Comparison of ENCODE assay signal across 12 mouse cellular contexts in the genomic region with DNA sequence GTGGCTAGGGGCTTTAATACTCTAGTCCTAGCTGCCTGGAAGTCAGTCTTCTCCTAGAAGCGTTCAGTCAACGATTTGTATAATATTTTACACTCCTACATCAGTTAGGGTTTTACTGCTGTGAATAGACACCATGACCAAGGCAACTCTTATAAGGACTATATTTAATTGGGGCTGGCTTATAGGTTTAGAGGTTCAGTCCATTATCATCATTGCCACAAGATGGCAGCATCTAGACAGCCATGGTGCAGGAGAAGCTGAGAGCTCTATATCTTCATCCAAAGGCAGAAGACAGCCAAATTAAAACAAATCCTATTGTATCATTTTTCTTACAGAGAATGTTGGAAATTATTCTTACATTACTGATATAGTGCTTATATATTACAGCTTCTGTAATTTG.
DNase-seq lines count a peak whose midpoint lies in the region; ATAC-seq and TF ChIP-seq lines count a peak whose summit lies in the region.
"Had no signal": no experiment of that assay in that cellular context is flagged by ENCODE, and none has a peak within 500 bp of the region (broad histone marks: within the 10 kb centered on the region; RNA-seq: fewer than 3 reads in every experiment).

No protein-coding gene starts in this region.

- intact Hi-C loops in gastrocnemius, adult 2 months (cut with DNase I): no loop called here

- TF ChIP-seq CTCF in gastrocnemius, adult 2 months (IDR thresholded peaks at IDR 0.05): peak; percentile 12; the same call in 1 of the 2 replicates

- DNase-seq in gastrocnemius, adult 2 months: no peak
- no peak for DNase-seq in gastrocnemius, adult 18-20 months (ENCODE audit: low spot score)
- peak; percentile 0 for DNase-seq in lung, postnatal 25 days (ENCODE audit: low spot score)
- no peak for DNase-seq in lung, postnatal 36 days
- peak; percentile 1 for DNase-seq in WW6 (ENCODE audit: low read depth, low spot score)
- DNase-seq in retina, embryonic 14.5 days (ENCODE audit: low spot score): peak; percentile 43
- DNase-seq in T-cell, adult 2 months (ENCODE audit: low spot score): no peak
- DNase-seq: gastrocnemius, postnatal 10 days; heart, postnatal 36 days; kidney, postnatal 10 days had no signal

- ATAC-seq in activated CD4-positive, CD25-positive, alpha-beta regulatory T cell, adult 4 months: no peak

- H3K27ac ChIP-seq in gastrocnemius, adult 2 months: no peak overlapping the region
- H3K27ac ChIP-seq: embryonic facial prominence, embryonic 15.5 days had no signal

- H3K4me3 ChIP-seq in gastrocnemius, adult 2 months: no peak overlapping the region
- H3K4me3 ChIP-seq: embryonic facial prominence, embryonic 15.5 days had no signal

Comparison
In these comparisons a context has a peak if more than half of its experiments do, and no peak if none do; other contexts are left out.
1. DNase-seq: peak in lung, postnatal 25 days (single experiment), WW6 (single experiment) and retina, embryonic 14.5 days (single experiment); none in gastrocnemius, adult 2 months (single experiment), gastrocnemius, adult 18-20 months (single experiment), lung, postnatal 36 days (single experiment) and T-cell, adult 2 months (single experiment).